Mouse (Mus musculus): ENCODE measurements around the gene Cyp3a13. TPM values are rescaled to one million over a fixed set of nuclear protein-coding genes. Genes with fewer than 3 reads are reported as not detected.
"Not testable (repeated sequence)": the region's sequence is repeated elsewhere in the genome, so short reads cannot be mapped to it uniquely, and the experiment has no call there.

The Cyp3a13 gene
- polyA plus RNA-seq (2012; ENCODE audit: insufficient read depth, insufficient read length, low replicate concordance, missing spikeins), result not detected in 2 replicates

DNA sequence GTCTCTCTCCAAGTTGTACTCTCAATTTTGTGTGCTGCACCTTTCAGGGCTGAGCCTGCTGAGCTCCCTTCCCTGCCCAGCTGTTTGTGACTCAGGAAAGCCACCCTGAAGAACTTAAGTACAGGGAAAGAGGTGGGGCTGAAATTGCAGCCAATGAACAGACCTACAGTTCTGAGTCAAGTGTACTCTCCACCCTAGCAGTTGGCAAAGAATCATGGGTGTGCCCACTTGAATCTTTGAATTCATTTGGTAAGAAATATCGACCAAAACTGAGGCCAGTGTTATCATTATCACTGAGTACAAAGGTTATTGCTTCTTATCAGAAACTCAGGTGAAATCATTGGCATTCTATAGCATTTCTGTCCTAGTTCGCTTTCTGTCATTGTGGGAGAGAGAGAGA is at the start of gene Cyp3a13:
Gene Cyp3a13 (minus strand): TSS at position 88 of the 400 bp plus-strand sequence.
- H3K4me3 ChIP-seq (ENCODE audit: insufficient read depth, low read depth, low read length), result no peak within 1 kb of the TSS
- TF ChIP-seq POLR2A (IDR thresholded peaks at IDR 0.05; ENCODE audit: insufficient read depth, low read depth, low read length), result no peak
- no peak for TF ChIP-seq CTCF (IDR thresholded peaks at IDR 0.05; ENCODE audit: insufficient read depth, low read depth, low read length)
- no peak within 1 kb of the TSS for H3K27ac ChIP-seq (ENCODE audit: insufficient read depth, low read depth, low read length)
- H3K4me1 ChIP-seq (ENCODE audit: control insufficient read depth, insufficient read depth, low read length), result no peaks in the 10 kb centered on the region
- WGBS, result 55% methylated on average over 2 of the region's 2 CpGs

DNA sequence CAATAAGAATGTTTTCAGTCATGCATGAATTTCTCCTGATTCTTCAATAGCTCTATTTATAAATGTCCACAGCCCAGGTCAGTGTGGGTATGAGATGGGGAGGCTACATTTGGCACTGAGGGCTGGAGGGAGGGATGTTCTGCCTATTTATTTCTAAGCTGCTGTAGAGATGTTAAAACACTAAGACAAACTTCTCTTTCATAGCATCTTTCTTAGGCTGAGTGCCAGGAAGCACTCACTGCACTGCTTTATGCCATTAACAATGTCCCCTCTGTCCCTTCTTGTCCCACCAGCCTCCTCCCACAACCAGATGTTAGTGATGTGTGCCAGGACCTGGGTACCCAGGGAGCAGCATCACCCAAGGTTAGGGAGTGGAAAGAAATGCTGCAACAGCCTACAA is 45.1 kb upstream of the Cyp3a13 start:
- TF ChIP-seq CTCF (IDR thresholded peaks at IDR 0.05; ENCODE audit: insufficient read depth, low read depth, low read length) (no peak), POLR2A (IDR thresholded peaks at IDR 0.05; ENCODE audit: insufficient read depth, low read depth, low read length) (no peak)

DNA sequence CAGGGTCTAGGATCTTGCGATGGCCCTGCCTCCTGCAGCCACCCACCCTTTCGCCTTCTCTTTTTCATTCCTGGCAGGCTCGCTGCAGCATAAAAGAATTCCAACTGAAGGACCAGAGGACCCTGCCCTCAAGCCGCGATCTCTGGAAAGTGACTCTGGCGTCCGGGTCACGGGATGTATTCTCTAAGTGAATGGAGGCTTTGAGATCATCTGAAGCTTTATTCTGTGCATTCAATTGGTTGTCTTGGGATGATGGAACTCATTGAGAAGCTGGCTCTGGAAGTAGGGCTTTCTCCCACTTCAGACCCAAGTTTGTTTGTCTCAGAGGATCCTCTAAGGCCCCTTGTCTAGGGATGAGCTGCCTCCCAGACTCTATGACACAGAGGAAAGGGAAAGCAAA is 41.5 kb upstream of the Cyp3a13 start, which contains the start of gene Gjc3:
Gene Gjc3 (minus strand): TSS at position 154 of the 400 bp plus-strand sequence.
- H3K4me1 ChIP-seq (ENCODE audit: control insufficient read depth, insufficient read depth, low read length), result no peaks in the 10 kb centered on the region
- peak within 1 kb of the TSS; percentile 7; the same call in 1 of the 2 replicates for H3K4me3 ChIP-seq (ENCODE audit: insufficient read depth, low read depth, low read length)
- 56% methylated on average over 8 of the region's 8 CpGs for WGBS
- peak within 1 kb of the TSS; percentile 42; the same call in 1 of the 2 replicates for H3K27ac ChIP-seq (ENCODE audit: insufficient read depth, low read depth, low read length)
- TF ChIP-seq POLR2A (IDR thresholded peaks at IDR 0.05; ENCODE audit: insufficient read depth, low read depth, low read length) (no peak), CTCF (IDR thresholded peaks at IDR 0.05; ENCODE audit: insufficient read depth, low read depth, low read length) (no peak)

More for the DNA sequence above, 45.1 kb upstream of the Cyp3a13 start:
- no peaks in the 10 kb centered on the region for H3K4me1 ChIP-seq (ENCODE audit: control insufficient read depth, insufficient read depth, low read length)
- H3K4me3 ChIP-seq (ENCODE audit: insufficient read depth, low read depth, low read length), result no peak overlapping the region
- no peak overlapping the region for H3K27ac ChIP-seq (ENCODE audit: insufficient read depth, low read depth, low read length)

DNA sequence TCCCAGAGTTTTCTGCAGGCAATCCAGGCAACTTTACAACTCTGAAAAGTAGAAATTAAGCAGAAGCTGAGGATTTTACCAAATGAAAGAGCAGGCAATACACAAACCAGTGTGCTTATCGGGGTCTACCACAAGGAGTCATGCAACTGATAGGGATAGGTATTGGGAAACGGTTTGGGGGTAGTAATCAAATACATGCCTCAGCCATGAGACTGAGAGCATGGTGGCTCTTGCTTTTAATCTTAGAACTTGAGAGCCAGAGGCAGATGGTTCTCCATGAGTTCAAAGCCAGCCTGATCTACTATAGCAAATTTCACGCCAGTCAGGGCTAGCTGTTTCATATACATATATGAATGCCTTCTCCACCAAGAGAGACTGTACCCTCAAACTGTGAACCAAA is 35.0 kb upstream of the Cyp3a13 start:
- 89% methylated on average over 3 of the region's 3 CpGs for WGBS
- TF ChIP-seq POLR2A (IDR thresholded peaks at IDR 0.05; ENCODE audit: insufficient read depth, low read depth, low read length), result no peak
- no peak for TF ChIP-seq CTCF (IDR thresholded peaks at IDR 0.05; ENCODE audit: insufficient read depth, low read depth, low read length)
- Histone ChIP-seq H3K4me1 (ENCODE audit: control insufficient read depth, insufficient read depth, low read length) (no peaks in the 10 kb centered on the region), H3K4me3 (ENCODE audit: insufficient read depth, low read depth, low read length) (no peak overlapping the region), H3K27ac (ENCODE audit: insufficient read depth, low read depth, low read length) (no peak overlapping the region)

DNA sequence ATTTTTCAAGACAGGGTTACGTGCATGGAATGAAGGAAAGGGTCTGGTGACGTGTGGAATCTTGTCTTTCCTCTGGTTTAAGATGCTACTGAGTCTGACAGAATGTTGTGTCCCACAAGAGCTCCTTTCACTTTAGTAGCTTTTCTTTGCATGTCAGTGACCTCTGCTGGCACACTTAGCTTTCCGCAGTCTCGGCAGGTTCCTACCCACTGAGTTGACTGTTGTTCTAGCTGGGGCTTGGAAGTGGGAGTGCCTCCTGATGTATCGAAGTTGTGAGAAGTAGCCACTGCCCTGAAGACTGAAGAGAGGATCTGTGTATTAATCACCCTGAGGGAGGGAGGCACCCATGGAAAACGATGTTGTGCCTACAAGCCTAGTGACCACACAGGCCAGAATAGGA is 29.8 kb upstream of the Cyp3a13 start:
- no peak overlapping the region for H3K4me3 ChIP-seq (ENCODE audit: insufficient read depth, low read depth, low read length)
- 35% methylated on average over 6 of the region's 6 CpGs for WGBS

DNA sequence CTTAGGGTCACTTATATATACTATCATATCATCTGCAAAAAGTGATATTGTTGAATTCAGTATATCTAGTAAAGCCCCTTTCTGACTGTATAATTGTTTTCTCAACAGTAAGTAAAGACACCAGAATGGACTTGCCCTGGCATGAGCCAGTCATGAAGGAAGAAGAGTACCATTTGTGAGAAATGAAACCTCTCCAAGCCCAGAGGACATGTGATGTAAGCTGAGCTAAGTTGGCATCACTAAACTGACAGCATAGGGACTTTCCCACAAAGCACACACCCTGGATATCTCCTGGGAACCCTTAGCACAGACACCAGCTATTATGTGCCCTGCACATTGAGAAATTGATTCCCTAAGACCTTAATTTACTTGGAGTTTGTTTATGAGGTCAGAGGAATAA is 25.9 kb upstream of the Cyp3a13 start:
- H3K27ac ChIP-seq (ENCODE audit: insufficient read depth, low read depth, low read length), result no peak overlapping the region
- H3K4me1 ChIP-seq (ENCODE audit: control insufficient read depth, insufficient read depth, low read length), result no peaks in the 10 kb centered on the region
- no peak overlapping the region for H3K4me3 ChIP-seq (ENCODE audit: insufficient read depth, low read depth, low read length)
- TF ChIP-seq CTCF (IDR thresholded peaks at IDR 0.05; ENCODE audit: insufficient read depth, low read depth, low read length) (no peak), POLR2A (IDR thresholded peaks at IDR 0.05; ENCODE audit: insufficient read depth, low read depth, low read length) (no peak)

More for the DNA sequence above, 29.8 kb upstream of the Cyp3a13 start:
- Histone ChIP-seq H3K27ac (ENCODE audit: insufficient read depth, low read depth, low read length) (no peak overlapping the region), H3K4me1 (ENCODE audit: control insufficient read depth, insufficient read depth, low read length) (no peaks in the 10 kb centered on the region)
- TF ChIP-seq CTCF (IDR thresholded peaks at IDR 0.05; ENCODE audit: insufficient read depth, low read depth, low read length), result no peak
- no peak for TF ChIP-seq POLR2A (IDR thresholded peaks at IDR 0.05; ENCODE audit: insufficient read depth, low read depth, low read length)

DNA sequence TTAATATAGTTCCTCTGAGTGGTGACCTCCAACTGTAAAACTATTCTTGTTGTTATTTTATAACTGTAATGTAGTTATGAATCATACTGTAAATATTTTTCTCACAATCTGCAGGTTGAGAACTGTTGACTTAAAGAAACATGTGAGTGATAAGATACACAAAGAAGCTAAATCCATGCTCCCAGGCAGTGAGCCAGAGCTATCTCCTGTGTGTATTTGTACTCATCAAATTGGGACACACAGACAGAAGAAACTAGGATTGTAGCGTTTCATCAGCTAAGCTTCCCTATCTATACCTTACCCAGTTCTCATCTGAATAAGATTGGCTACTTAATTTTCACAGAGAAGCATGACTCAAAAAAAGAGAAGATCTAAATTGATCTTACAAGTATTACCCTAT is 21.7 kb upstream of the Cyp3a13 start:
- no peaks in the 10 kb centered on the region for H3K4me1 ChIP-seq (ENCODE audit: control insufficient read depth, insufficient read depth, low read length)
- TF ChIP-seq POLR2A (IDR thresholded peaks at IDR 0.05; ENCODE audit: insufficient read depth, low read depth, low read length) (no peak), CTCF (IDR thresholded peaks at IDR 0.05; ENCODE audit: insufficient read depth, low read depth, low read length) (no peak)
- no peak overlapping the region for H3K4me3 ChIP-seq (ENCODE audit: insufficient read depth, low read depth, low read length)
- no peak overlapping the region for H3K27ac ChIP-seq (ENCODE audit: insufficient read depth, low read depth, low read length)
- WGBS, result 76% methylated on average over 1 of the region's 1 CpGs

DNA sequence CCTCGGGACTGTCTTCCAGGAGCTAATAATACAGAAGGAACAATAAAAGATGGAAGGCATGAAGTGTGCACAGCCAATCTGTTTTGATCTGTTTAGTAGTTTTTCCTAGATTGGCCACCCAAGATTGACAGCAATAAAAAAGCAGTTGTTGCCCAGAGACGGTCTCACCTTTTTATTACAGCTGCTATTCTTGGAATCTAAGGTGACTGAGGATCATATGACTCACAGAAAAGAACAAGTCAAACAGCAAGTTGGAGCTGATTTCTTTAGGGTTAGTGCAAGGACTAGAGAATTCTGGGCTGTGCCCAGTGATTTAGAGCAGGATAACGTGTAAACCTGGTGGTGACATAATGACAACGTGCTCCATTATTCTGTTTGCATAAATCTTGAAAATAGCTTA is 19.5 kb upstream of the Cyp3a13 start:
- WGBS, result 61% methylated on average over 4 of the region's 4 CpGs
- H3K27ac ChIP-seq (ENCODE audit: insufficient read depth, low read depth, low read length), result no peak overlapping the region

DNA sequence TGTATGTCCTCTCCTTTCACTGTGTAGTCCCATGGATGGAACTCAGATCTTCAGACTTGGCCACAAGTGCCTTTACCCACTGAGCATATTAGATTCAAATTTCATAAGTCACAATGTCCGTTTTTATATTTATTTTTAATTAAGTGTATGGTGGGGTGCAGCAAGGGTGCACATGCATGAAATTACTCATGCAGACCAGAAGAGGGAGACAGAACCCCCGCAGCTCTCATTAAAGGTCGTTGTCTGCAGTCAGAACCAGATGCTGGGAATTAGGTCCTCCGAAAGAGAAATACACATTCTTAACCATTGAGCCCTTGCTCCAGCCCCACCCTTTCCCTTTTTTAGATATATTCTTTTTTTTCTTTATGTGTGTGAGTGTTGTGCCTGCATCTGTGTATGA is 15.8 kb upstream of the Cyp3a13 start:
- H3K27ac ChIP-seq (ENCODE audit: insufficient read depth, low read depth, low read length), result no peak overlapping the region
- H3K4me1 ChIP-seq (ENCODE audit: control insufficient read depth, insufficient read depth, low read length), result no peaks in the 10 kb centered on the region
- no peak overlapping the region for H3K4me3 ChIP-seq (ENCODE audit: insufficient read depth, low read depth, low read length)
- TF ChIP-seq POLR2A (IDR thresholded peaks at IDR 0.05; ENCODE audit: insufficient read depth, low read depth, low read length) (no peak), CTCF (IDR thresholded peaks at IDR 0.05; ENCODE audit: insufficient read depth, low read depth, low read length) (no peak)
- 67% methylated on average over 4 of the region's 4 CpGs for WGBS

More for the DNA sequence above, 19.5 kb upstream of the Cyp3a13 start:
- TF ChIP-seq POLR2A (IDR thresholded peaks at IDR 0.05; ENCODE audit: insufficient read depth, low read depth, low read length) (no peak), CTCF (IDR thresholded peaks at IDR 0.05; ENCODE audit: insufficient read depth, low read depth, low read length) (no peak)
- Histone ChIP-seq H3K4me3 (ENCODE audit: insufficient read depth, low read depth, low read length) (no peak overlapping the region), H3K4me1 (ENCODE audit: control insufficient read depth, insufficient read depth, low read length) (no peaks in the 10 kb centered on the region)

DNA sequence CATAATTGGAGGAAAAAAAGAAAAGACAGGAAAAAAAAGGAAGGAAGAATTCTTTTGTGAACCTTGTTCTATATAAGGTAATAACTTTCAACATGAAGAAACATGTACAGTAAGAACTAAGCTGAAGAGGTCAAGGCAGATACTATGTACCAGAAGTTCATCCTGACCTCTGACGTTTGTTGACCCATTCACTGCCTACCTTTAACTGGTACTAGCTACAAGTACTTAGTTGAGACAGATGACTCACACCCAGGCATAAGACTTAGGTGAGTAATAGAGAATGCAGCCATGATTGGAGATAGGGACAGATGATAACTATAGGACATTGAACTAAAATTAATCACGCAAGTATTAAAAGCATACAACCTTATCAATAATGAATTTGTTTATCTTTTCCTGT is 15.1 kb upstream of the Cyp3a13 start:
- H3K4me1 ChIP-seq (ENCODE audit: control insufficient read depth, insufficient read depth, low read length), result no peaks in the 10 kb centered on the region
- TF ChIP-seq CTCF (IDR thresholded peaks at IDR 0.05; ENCODE audit: insufficient read depth, low read depth, low read length) (no peak), POLR2A (IDR thresholded peaks at IDR 0.05; ENCODE audit: insufficient read depth, low read depth, low read length) (no peak)
- WGBS, result 93% methylated on average over 2 of the region's 2 CpGs
- H3K4me3 ChIP-seq (ENCODE audit: insufficient read depth, low read depth, low read length), result no peak overlapping the region
- no peak overlapping the region for H3K27ac ChIP-seq (ENCODE audit: insufficient read depth, low read depth, low read length)

DNA sequence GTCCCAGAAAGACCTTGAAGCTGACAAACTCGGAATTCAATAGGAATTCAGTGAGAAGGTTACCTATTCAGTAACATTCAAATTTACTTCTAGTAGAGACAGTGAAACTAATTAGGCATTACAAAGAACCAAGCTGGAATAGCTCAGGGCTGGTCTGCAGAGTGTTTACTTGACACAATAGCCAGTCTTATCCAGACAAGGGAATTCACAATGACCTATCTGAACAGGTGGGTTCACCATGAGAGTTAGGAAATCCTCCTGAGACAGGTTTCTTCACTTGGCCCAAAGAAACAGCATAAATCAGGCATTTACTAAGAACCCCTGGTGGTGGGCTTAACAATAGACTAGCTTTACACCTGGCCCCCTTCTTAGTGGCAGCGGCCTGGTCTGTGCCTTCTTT is 12.5 kb upstream of the Cyp3a13 start:
- WGBS, result 56% methylated on average over 2 of the region's 2 CpGs
- not testable (repeated sequence) for H3K4me3 ChIP-seq (ENCODE audit: insufficient read depth, low read depth, low read length); H3K27ac ChIP-seq (ENCODE audit: insufficient read depth, low read depth, low read length); H3K4me1 ChIP-seq (ENCODE audit: control insufficient read depth, insufficient read depth, low read length)

Data from olfactory bulb, adult 2 months (tissue).